Mouse (Mus musculus): Measurements from ENCODE around the gene Tmem127. TPM values are rescaled to one million over a fixed set of nuclear protein-coding genes. Genes with fewer than 3 reads are reported as not detected.
"Not testable (repeated sequence)": the region's sequence is repeated elsewhere in the genome, so short reads cannot be mapped to it uniquely, and the experiment has no call there.

The Tmem127 gene
- total RNA-seq, 2 experiments from 2014 or later, result 83.4 to 83.5 TPM

- DNase-seq (ENCODE audit: extremely low spot score in 1 of 2, low spot score in 1 of 2), result no peak
Measured at GRCm38 (mm10) chr2:127262480-127262879, 14.8 kb downstream of the Tmem127 start.

- no peak for DNase-seq (ENCODE audit: extremely low spot score in 1 of 2, low spot score in 1 of 2)
Measured at GRCm38 (mm10) chr2:127267854-127268253, 20.1 kb downstream of the Tmem127 start.

- DNase-seq (ENCODE audit: extremely low spot score in 1 of 2, low spot score in 1 of 2), result peak in 1 of 2 experiments; percentile 79
Measured at GRCm38 (mm10) chr2:127269491-127270299, 22.0 kb downstream of the Tmem127 start, which contains the start of gene Stard7. TSS of gene Stard7 (plus strand) at chr2:127270218.

- DNase-seq (ENCODE audit: extremely low spot score in 1 of 2, low spot score in 1 of 2), result peak; percentile 62 to 85
Measured at GRCm38 (mm10) chr2:127270300-127271041, 22.8 kb downstream of the Tmem127 start.

GRCm38 (mm10) chr2:127271042-127271515 lies 23.4 kb downstream of the Tmem127 start:
- DNase-seq (ENCODE audit: extremely low spot score in 1 of 2, low spot score in 1 of 2), result no peak

GRCm38 (mm10) chr2:127272049-127272448 lies 24.3 kb downstream of the Tmem127 start:
- DNase-seq (ENCODE audit: extremely low spot score in 1 of 2, low spot score in 1 of 2), result not testable (repeated sequence)

- DNase-seq (ENCODE audit: extremely low spot score in 1 of 2, low spot score in 1 of 2), result no peak
Measured at GRCm38 (mm10) chr2:127272806-127273205, 25.1 kb downstream of the Tmem127 start.

- no peak for DNase-seq (ENCODE audit: extremely low spot score in 1 of 2, low spot score in 1 of 2)
Measured at GRCm38 (mm10) chr2:127274590-127274989, 26.9 kb downstream of the Tmem127 start.

GRCm38 (mm10) chr2:127275551-127276320 lies 28.0 kb downstream of the Tmem127 start:
- no peak for DNase-seq (ENCODE audit: extremely low spot score in 1 of 2, low spot score in 1 of 2)

- no peak for DNase-seq (ENCODE audit: extremely low spot score in 1 of 2, low spot score in 1 of 2)
Measured at GRCm38 (mm10) chr2:127278162-127278561, 30.5 kb downstream of the Tmem127 start.

GRCm38 (mm10) chr2:127292250-127292649 lies 44.5 kb downstream of the Tmem127 start:
- DNase-seq (ENCODE audit: extremely low spot score in 1 of 2, low spot score in 1 of 2), result no peak

GRCm38 (mm10) chr2:127297001-127297805 lies 49.5 kb downstream of the Tmem127 start:
- no peak for DNase-seq (ENCODE audit: extremely low spot score in 1 of 2, low spot score in 1 of 2)

- DNase-seq (ENCODE audit: extremely low spot score in 1 of 2, low spot score in 1 of 2), result no peak
Measured at GRCm38 (mm10) chr2:127298056-127298455, 50.3 kb downstream of the Tmem127 start.

GRCm38 (mm10) chr2:127300701-127301100 lies 53.0 kb downstream of the Tmem127 start:
- DNase-seq (ENCODE audit: extremely low spot score in 1 of 2, low spot score in 1 of 2), result no peak

GRCm38 (mm10) chr2:127301883-127302282 lies 54.2 kb downstream of the Tmem127 start:
- DNase-seq (ENCODE audit: extremely low spot score in 1 of 2, low spot score in 1 of 2), result no peak

GRCm38 (mm10) chr2:127304192-127304591 lies 56.5 kb downstream of the Tmem127 start:
- DNase-seq (ENCODE audit: extremely low spot score in 1 of 2, low spot score in 1 of 2), result not testable (repeated sequence)

- DNase-seq (ENCODE audit: extremely low spot score in 1 of 2, low spot score in 1 of 2), result no peak
Measured at GRCm38 (mm10) chr2:127304609-127305210, 57.0 kb downstream of the Tmem127 start.

GRCm38 (mm10) chr2:127306123-127306522 lies 58.4 kb downstream of the Tmem127 start:
- no peak for DNase-seq (ENCODE audit: extremely low spot score in 1 of 2, low spot score in 1 of 2)

GRCm38 (mm10) chr2:127307179-127307578 lies 59.5 kb downstream of the Tmem127 start:
- DNase-seq (ENCODE audit: extremely low spot score in 1 of 2, low spot score in 1 of 2), result no peak

All from layer of hippocampus, postnatal 25 days (tissue).